Comparison of ENCODE assay signal across 10 mouse cellular contexts in genomic region chrX:10574523-10574922, GRCm38 (mm10).
DNase-seq lines count a peak whose midpoint lies in the region; ATAC-seq and TF ChIP-seq lines count a peak whose summit lies in the region.
"Had no signal": no experiment of that assay in that cellular context is flagged by ENCODE, and none has a peak within 500 bp of the region (broad histone marks: within the 10 kb centered on the region; RNA-seq: fewer than 3 reads in every experiment).

No protein-coding gene starts in this region.

- no peak overlapping the region for H3K9ac ChIP-seq in intestine, embryonic 15.5 days
- no peak overlapping the region for H3K9ac ChIP-seq in intestine, embryonic 16.5 days (ENCODE audit: low read depth, low read length)
- H3K9ac ChIP-seq: limb, embryonic 15.5 days had no signal

- ATAC-seq in intestine, embryonic 15.5 days: no peak
- ATAC-seq in intestine, embryonic 16.5 days: no peak

- no peaks in the 10 kb centered on the region for H3K36me3 ChIP-seq in intestine, embryonic 15.5 days
- no peaks in the 10 kb centered on the region for H3K36me3 ChIP-seq in intestine, embryonic 16.5 days (ENCODE audit: control insufficient read depth, insufficient read depth, low read length)
- H3K36me3 ChIP-seq in limb, embryonic 10.5 days: no peaks in the 10 kb centered on the region
- H3K36me3 ChIP-seq: limb, embryonic 15.5 days had no signal

- intact Hi-C loops in gastrocnemius, adult 2 months (cut with DNase I): no loop called here

- 0 out of 2 replicates have a peak overlapping the region, but pooled peaks have one; percentile 3 for H3K27ac ChIP-seq in intestine, embryonic 15.5 days
- H3K27ac ChIP-seq in intestine, embryonic 16.5 days (ENCODE audit: low read length): no peak overlapping the region
- H3K27ac ChIP-seq in gastrocnemius, adult 2 months: peak overlapping the region; percentile 61
- H3K27ac ChIP-seq in limb, embryonic 10.5 days: no peak overlapping the region
- H3K27ac ChIP-seq: limb, embryonic 15.5 days had no signal

- TF ChIP-seq CTCF in gastrocnemius, adult 2 months (IDR thresholded peaks at IDR 0.05): no peak

- no peaks in the 10 kb centered on the region for H3K9me3 ChIP-seq in intestine, embryonic 15.5 days
- no peaks in the 10 kb centered on the region for H3K9me3 ChIP-seq in intestine, embryonic 16.5 days (ENCODE audit: control insufficient read depth, low read length)
- no peaks in the 10 kb centered on the region for H3K9me3 ChIP-seq in limb, embryonic 10.5 days (replicated peaks)
- H3K9me3 ChIP-seq: limb, embryonic 15.5 days had no signal

- H3K4me1 ChIP-seq in intestine, embryonic 15.5 days (replicated peaks): no peaks in the 10 kb centered on the region
- 0 out of 2 replicates have a peak, but pooled peaks cover 5% of the 10 kb centered on the region for H3K4me1 ChIP-seq in intestine, embryonic 16.5 days (ENCODE audit: control insufficient read depth, insufficient read depth, low read length)
- H3K4me1 ChIP-seq in limb, embryonic 10.5 days: no peaks in the 10 kb centered on the region
- H3K4me1 ChIP-seq: limb, embryonic 15.5 days had no signal

- DNase-seq in brain, adult 2 months (ENCODE audit: low read depth, low spot score): peak; percentile 82
- DNase-seq in gastrocnemius, adult 2 months: peak; percentile 37
- peak; percentile 72 for DNase-seq in kidney, postnatal 10 days
- peak; percentile 13 for DNase-seq in ovary, postnatal 14 days (ENCODE audit: low spot score)
- no peak for DNase-seq in limb, embryonic 10.5 days (ENCODE audit: low spot score)
- no peak for DNase-seq in urinary bladder, adult 2 months (ENCODE audit: low spot score)

- no peak overlapping the region for H3K4me2 ChIP-seq in intestine, embryonic 15.5 days (replicated peaks)
- H3K4me2 ChIP-seq in intestine, embryonic 16.5 days (ENCODE audit: low read depth, low read length): no peak overlapping the region
- H3K4me2 ChIP-seq: limb, embryonic 15.5 days had no signal

- H3K4me3 ChIP-seq in intestine, embryonic 15.5 days (replicated peaks): no peak overlapping the region
- no peak overlapping the region for H3K4me3 ChIP-seq in intestine, embryonic 16.5 days (ENCODE audit: low read length)
- no peak overlapping the region for H3K4me3 ChIP-seq in gastrocnemius, adult 2 months
- no peak overlapping the region for H3K4me3 ChIP-seq in limb, embryonic 10.5 days
- H3K4me3 ChIP-seq: erythroblast, embryonic 14.5 days; limb, embryonic 15.5 days had no signal

- H3K27me3 ChIP-seq in intestine, embryonic 15.5 days (replicated peaks): no peaks in the 10 kb centered on the region
- no peaks in the 10 kb centered on the region for H3K27me3 ChIP-seq in intestine, embryonic 16.5 days (replicated peaks; ENCODE audit: control insufficient read depth, insufficient read depth, low read length)
- 0 out of 2 replicates have a peak, but pooled peaks cover under 1% of the 10 kb centered on the region for H3K27me3 ChIP-seq in limb, embryonic 10.5 days (ENCODE audit: low read depth, poor library complexity, severe bottlenecking)
- H3K27me3 ChIP-seq: limb, embryonic 15.5 days had no signal

- WGBS in intestine, embryonic 15.5 days: 30% methylated on average over 3 of the region's 3 CpGs
- WGBS in intestine, embryonic 16.5 days: 30% methylated on average over 3 of the region's 3 CpGs
- WGBS in limb, embryonic 10.5 days: 77% methylated on average over 3 of the region's 3 CpGs

Comparison
In these comparisons a context has a peak if more than half of its experiments do, and no peak if none do; other contexts are left out.
1. H3K27ac ChIP-seq: peak in intestine, embryonic 15.5 days (single experiment) and gastrocnemius, adult 2 months (single experiment); none in intestine, embryonic 16.5 days (single experiment) and limb, embryonic 10.5 days (single experiment).
2. DNase-seq: peak in brain, adult 2 months (single experiment), gastrocnemius, adult 2 months (single experiment), kidney, postnatal 10 days (single experiment) and ovary, postnatal 14 days (single experiment); none in limb, embryonic 10.5 days (single experiment) and urinary bladder, adult 2 months (single experiment).